Mouse (Mus musculus): Measurements from ENCODE around the gene Arxes1. TPM values are rescaled to one million over a fixed set of nuclear protein-coding genes. Genes with fewer than 3 reads are reported as not detected.
A peak's percentile ranks its signal among the peaks of the same experiment; 100 is the strongest.
"Not testable (repeated sequence)": the region's sequence is repeated elsewhere in the genome, so short reads cannot be mapped to it uniquely, and the experiment has no call there.

Arxes1 gene
- 33.4 and 34.7 TPM in 2 replicates for polyA plus RNA-seq (2015; fragmentation: Nextera tagmentation; extraction: Ambion mirVana)

DNA sequence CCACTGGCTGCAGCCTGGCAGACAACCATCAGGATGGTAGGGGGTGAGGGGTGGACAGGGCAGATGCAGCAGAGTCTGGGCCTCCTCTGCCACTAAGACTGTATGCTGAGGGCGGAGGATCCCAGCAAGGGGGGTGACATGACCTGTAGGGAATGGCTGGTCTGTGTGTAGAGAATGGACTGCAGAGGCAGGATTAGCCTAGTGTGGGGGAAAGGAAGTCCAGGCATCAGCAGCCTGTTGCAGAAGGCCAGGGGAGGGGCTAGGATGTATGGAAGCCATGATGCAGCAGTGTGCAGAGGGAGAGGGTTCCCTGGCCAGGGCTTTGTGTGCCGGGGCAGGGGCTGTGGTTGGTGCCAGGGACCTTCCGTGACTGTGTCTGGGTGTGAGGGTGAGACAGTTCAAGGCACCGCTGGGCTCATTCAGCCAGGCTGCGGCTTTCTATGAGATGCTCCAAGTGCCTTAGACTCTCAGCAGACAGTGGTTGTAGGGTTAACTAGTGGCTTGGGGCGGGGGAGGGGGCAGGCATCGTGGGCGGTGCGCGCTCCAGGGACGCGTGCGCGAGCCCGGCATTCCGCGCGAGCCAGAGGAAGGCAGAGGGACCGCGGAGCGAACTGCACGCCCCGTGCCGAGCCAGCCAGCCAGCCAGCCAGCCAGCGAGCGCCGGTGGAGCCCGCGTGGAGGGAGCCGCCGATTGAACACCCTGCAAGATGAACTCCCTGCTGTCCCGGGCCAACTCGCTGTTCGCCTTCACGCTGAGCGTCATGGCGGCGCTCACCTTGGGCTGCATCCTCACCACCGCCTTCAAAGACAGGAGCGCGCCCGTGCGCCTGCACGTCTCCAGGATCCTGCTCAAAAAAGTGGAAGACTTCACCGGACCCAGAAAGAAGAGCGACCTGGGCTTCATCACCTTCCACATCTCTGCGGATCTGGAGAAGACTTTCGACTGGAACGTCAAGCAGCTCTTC lies at the start of gene Arxes1:
Gene Arxes1, plus strand, starts transcription at position 569 of the 965 bp plus-strand sequence.
- peak within 1 kb of the TSS; percentile 50 for H3K4me2 ChIP-seq (replicated peaks; ENCODE audit: low read depth, low read length)
- not testable (repeated sequence) for H3K27ac ChIP-seq (ENCODE audit: low read length); H3K9ac ChIP-seq (replicated peaks; ENCODE audit: low read length); H3K4me1 ChIP-seq (ENCODE audit: insufficient read depth, low read length); H3K36me3 ChIP-seq (ENCODE audit: insufficient read depth, low read length); H3K9me3 ChIP-seq (ENCODE audit: low read length); H3K27me3 ChIP-seq (ENCODE audit: insufficient read depth, low read length)
- peak within 1 kb of the TSS; percentile 36 for H3K4me3 ChIP-seq (ENCODE audit: low read length)
- 29% methylated on average over 14 of the region's 49 CpGs for WGBS
- ATAC-seq (ENCODE audit: low FRiP score, low TSS enrichment), result peak; percentile 94

DNA sequence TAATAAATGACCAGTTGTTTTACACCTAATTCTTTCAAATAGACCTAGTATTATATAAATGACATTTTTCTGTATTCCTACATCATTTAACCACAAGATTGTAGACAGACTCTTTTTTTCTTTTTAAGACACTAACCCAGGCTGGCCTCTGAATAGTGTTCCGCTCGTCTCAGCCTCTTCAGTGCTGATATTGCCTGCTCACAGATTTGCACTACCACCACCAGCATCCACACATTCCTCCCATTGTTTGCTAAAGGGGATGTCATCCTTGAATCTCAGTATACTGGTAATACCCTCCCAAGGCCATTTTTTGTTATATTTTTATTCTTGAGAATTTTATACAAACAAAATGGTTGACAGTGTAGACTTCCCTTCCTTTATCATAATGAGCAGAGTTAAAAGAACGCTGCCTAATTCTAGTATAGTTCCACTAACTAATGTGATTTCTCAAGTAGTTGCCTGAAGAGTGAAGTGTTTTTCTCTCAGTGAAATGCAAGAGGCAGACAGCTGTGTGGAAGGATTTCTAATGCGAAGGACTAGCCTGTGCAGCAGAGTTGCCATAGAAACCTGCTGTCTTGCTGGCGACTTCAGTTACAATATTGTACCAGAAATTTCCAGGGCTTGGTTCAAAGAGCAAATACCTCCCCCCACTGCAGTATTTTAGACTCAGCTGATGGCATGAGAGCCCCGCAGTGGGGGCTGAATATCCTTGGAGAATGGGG lies 48.5 kb upstream of the Arxes1 start:
- Histone ChIP-seq H3K27me3 (ENCODE audit: insufficient read depth, low read length) (no peaks in the 10 kb centered on the region; the same call in 1 of the 2 replicates), H3K4me3 (ENCODE audit: low read length) (no peak overlapping the region), H3K9ac (replicated peaks; ENCODE audit: low read length) (no peak overlapping the region), H3K36me3 (ENCODE audit: insufficient read depth, low read length) (no peaks in the 10 kb centered on the region), H3K9me3 (ENCODE audit: low read length) (no peaks in the 10 kb centered on the region), H3K4me2 (replicated peaks; ENCODE audit: low read depth, low read length) (no peak overlapping the region), H3K27ac (ENCODE audit: low read length) (no peak overlapping the region), H3K4me1 (ENCODE audit: insufficient read depth, low read length) (no peaks in the 10 kb centered on the region)
- ATAC-seq (ENCODE audit: low FRiP score, low TSS enrichment), result no peak
- 66% methylated on average over 6 of the region's 6 CpGs for WGBS

DNA sequence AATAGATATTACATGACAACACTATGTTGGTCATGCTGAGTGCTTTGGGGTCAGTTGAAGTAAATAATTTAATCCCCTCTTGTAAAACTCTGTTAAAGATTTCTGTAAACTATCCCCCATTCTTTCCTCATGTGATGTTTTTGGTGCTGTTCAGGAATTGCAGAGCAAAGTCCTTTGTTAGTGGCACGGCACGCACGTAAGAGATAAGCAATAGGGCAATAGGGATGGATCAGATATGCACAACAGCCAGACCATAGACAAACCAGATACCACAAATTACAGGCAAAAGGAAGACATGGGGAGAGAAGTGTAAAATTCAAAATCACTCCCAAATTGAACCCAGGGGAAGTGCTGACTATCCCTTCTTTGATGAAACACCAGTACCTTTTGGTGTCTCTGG lies 46.9 kb upstream of the Arxes1 start:
- H3K9ac ChIP-seq (replicated peaks; ENCODE audit: low read length), result no peak overlapping the region
- H3K27me3 ChIP-seq (ENCODE audit: insufficient read depth, low read length), result no peaks in the 10 kb centered on the region; the same call in 1 of the 2 replicates
- H3K27ac ChIP-seq (ENCODE audit: low read length), result no peak overlapping the region
- no peak overlapping the region for H3K4me3 ChIP-seq (ENCODE audit: low read length)
- no peaks in the 10 kb centered on the region for H3K9me3 ChIP-seq (ENCODE audit: low read length)
- H3K4me1 ChIP-seq (ENCODE audit: insufficient read depth, low read length), result no peaks in the 10 kb centered on the region
- no peaks in the 10 kb centered on the region for H3K36me3 ChIP-seq (ENCODE audit: insufficient read depth, low read length)
- 77% methylated on average over 3 of the region's 3 CpGs for WGBS
- ATAC-seq (ENCODE audit: low FRiP score, low TSS enrichment), result no peak
- no peak overlapping the region for H3K4me2 ChIP-seq (replicated peaks; ENCODE audit: low read depth, low read length)

GRCm38 (mm10) chrX:135990661-135991060 lies 42.5 kb upstream of the Arxes1 start:
- H3K9me3 ChIP-seq (ENCODE audit: low read length), result no peaks in the 10 kb centered on the region
- WGBS, result 76% methylated on average over 2 of the region's 2 CpGs
- no peak overlapping the region for H3K4me2 ChIP-seq (replicated peaks; ENCODE audit: low read depth, low read length)
- H3K27ac ChIP-seq (ENCODE audit: low read length), result no peak overlapping the region
- H3K9ac ChIP-seq (replicated peaks; ENCODE audit: low read length), result no peak overlapping the region
- no peak overlapping the region for H3K4me3 ChIP-seq (ENCODE audit: low read length)
- H3K36me3 ChIP-seq (ENCODE audit: insufficient read depth, low read length), result no peaks in the 10 kb centered on the region
- no peaks in the 10 kb centered on the region for H3K27me3 ChIP-seq (ENCODE audit: insufficient read depth, low read length)
- no peaks in the 10 kb centered on the region for H3K4me1 ChIP-seq (ENCODE audit: insufficient read depth, low read length)
- ATAC-seq (ENCODE audit: low FRiP score, low TSS enrichment), result no peak

DNA sequence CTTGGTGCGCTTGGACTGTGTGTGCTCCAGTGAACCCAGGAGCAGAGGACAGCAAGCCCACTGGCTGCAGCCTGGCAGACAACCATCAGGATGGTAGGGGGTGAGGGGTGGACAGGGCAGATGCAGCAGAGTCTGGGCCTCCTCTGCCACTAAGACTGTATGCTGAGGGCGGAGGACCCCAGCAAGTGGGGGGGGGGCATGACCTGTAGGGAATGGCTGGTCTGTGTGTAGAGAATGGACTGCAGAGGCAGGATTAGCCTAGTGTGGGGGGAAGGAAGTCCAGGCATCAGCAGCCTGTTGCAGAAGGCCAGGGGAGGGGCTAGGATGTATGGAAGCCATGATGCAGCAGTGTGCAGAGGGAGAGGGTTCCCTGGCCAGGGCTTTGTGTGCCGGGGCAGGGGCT lies 40.0 kb upstream of the Arxes1 start:
- H3K9ac ChIP-seq (replicated peaks; ENCODE audit: low read length); H3K9me3 ChIP-seq (ENCODE audit: low read length); H3K36me3 ChIP-seq (ENCODE audit: insufficient read depth, low read length); H3K4me3 ChIP-seq (ENCODE audit: low read length); H3K27me3 ChIP-seq (ENCODE audit: insufficient read depth, low read length); H3K4me2 ChIP-seq (replicated peaks; ENCODE audit: low read depth, low read length); H3K27ac ChIP-seq (ENCODE audit: low read length); H3K4me1 ChIP-seq (ENCODE audit: insufficient read depth, low read length): not testable (repeated sequence)
- peak; percentile 93 for ATAC-seq (ENCODE audit: low FRiP score, low TSS enrichment)
- whole genome bisulfite sequencing, result 70% methylated on average over 1 of the region's 3 CpGs

DNA sequence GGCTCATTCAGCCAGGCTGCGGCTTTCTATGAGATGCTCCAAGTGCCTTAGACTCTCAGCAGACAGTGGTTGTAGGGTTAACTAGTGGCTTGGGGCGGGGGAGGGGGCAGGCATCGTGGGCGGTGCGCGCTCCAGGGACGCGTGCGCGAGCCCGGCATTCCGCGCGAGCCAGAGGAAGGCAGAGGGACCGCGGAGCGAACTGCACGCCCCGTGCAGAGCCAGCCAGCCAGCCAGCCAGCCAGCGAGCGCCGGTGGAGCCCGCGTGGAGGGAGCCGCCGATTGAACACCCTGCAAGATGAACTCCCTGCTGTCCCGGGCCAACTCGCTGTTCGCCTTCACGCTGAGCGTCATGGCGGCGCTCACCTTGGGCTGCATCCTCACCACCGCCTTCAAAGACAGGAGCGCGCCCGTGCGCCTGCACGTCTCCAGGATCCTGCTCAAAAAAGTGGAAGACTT lies 39.5 kb upstream of the Arxes1 start, which contains the start of gene Arxes2:
Gene Arxes2, plus strand, starts transcription at position 161 of the 456 bp plus-strand sequence.
- not testable (repeated sequence) for H3K27me3 ChIP-seq (ENCODE audit: insufficient read depth, low read length); H3K4me1 ChIP-seq (ENCODE audit: insufficient read depth, low read length); H3K9me3 ChIP-seq (ENCODE audit: low read length); H3K27ac ChIP-seq (ENCODE audit: low read length); H3K9ac ChIP-seq (replicated peaks; ENCODE audit: low read length); H3K36me3 ChIP-seq (ENCODE audit: insufficient read depth, low read length)
- Histone ChIP-seq H3K4me3 (ENCODE audit: low read length) (peak within 1 kb of the TSS; percentile 41), H3K4me2 (replicated peaks; ENCODE audit: low read depth, low read length) (peak within 1 kb of the TSS; percentile 50)
- 10% methylated on average over 12 of the region's 39 CpGs for WGBS
- peak; percentile 95 for ATAC-seq (ENCODE audit: low FRiP score, low TSS enrichment)

GRCm38 (mm10) chrX:136007199-136007843 lies 25.8 kb upstream of the Arxes1 start:
- H3K9ac ChIP-seq (replicated peaks; ENCODE audit: low read length), result no peak overlapping the region
- no peaks in the 10 kb centered on the region for H3K36me3 ChIP-seq (ENCODE audit: insufficient read depth, low read length)
- WGBS, result 31% methylated on average over 5 of the region's 5 CpGs
- no peaks in the 10 kb centered on the region for H3K9me3 ChIP-seq (ENCODE audit: low read length)
- no peaks in the 10 kb centered on the region for H3K4me1 ChIP-seq (ENCODE audit: insufficient read depth, low read length)
- H3K27ac ChIP-seq (ENCODE audit: low read length), result no peak overlapping the region
- no peak overlapping the region for H3K4me2 ChIP-seq (replicated peaks; ENCODE audit: low read depth, low read length)
- peaks cover 3% of the 10 kb centered on the region; the same call in 1 of the 2 replicates for H3K27me3 ChIP-seq (ENCODE audit: insufficient read depth, low read length)
- no peak overlapping the region for H3K4me3 ChIP-seq (ENCODE audit: low read length)
- ATAC-seq (ENCODE audit: low FRiP score, low TSS enrichment), result no peak

DNA sequence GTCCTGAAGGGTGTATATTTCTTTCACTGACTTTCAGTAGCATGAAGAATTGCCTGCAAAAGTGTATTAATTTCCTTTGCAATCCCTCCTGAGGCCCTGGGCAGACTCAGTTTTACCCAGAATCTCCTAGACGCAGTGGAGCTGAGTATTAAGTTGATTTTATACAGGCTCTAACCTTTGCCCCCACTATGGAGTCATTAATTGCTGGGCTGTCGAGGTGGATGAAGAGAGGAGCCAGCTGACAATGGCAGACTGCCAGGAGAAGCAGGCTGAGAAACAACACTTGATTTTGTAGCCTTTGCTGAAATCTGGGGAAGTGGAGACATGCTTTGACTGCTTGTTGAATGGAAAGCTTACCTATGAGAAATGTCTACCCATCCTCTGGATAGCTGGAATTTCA lies 18.8 kb upstream of the Arxes1 start:
- H3K9ac ChIP-seq (replicated peaks; ENCODE audit: low read length), result no peak overlapping the region
- H3K4me2 ChIP-seq (replicated peaks; ENCODE audit: low read depth, low read length), result no peak overlapping the region
- no peaks in the 10 kb centered on the region for H3K4me1 ChIP-seq (ENCODE audit: insufficient read depth, low read length)
- peak; percentile 79; the same call in 1 of the 2 replicates for ATAC-seq (ENCODE audit: low FRiP score, low TSS enrichment)
- H3K36me3 ChIP-seq (ENCODE audit: insufficient read depth, low read length), result no peaks in the 10 kb centered on the region
- H3K9me3 ChIP-seq (ENCODE audit: low read length), result 0 out of 2 replicates have a peak, but pooled peaks cover 2% of the 10 kb centered on the region
- H3K4me3 ChIP-seq (ENCODE audit: low read length), result no peak overlapping the region
- H3K27me3 ChIP-seq (ENCODE audit: insufficient read depth, low read length), result no peaks in the 10 kb centered on the region; the same call in 1 of the 2 replicates
- WGBS, result 33% methylated on average over 2 of the region's 2 CpGs
- H3K27ac ChIP-seq (ENCODE audit: low read length), result no peak overlapping the region

- Histone ChIP-seq H3K4me2 (replicated peaks; ENCODE audit: low read depth, low read length) (no peak overlapping the region), H3K4me1 (ENCODE audit: insufficient read depth, low read length) (0 out of 2 replicates have a peak, but pooled peaks cover 2% of the 10 kb centered on the region)
- WGBS, result 72% methylated on average over 1 of the region's 1 CpGs
Observed at GRCm38 (mm10) chrX:136030331-136030730, 2.8 kb upstream of the Arxes1 start.

More at GRCm38 (mm10) chrX:136030331-136030730, 2.8 kb upstream of the Arxes1 start:
- no peaks in the 10 kb centered on the region for H3K36me3 ChIP-seq (ENCODE audit: insufficient read depth, low read length)
- peaks cover 2% of the 10 kb centered on the region; the same call in 1 of the 2 replicates for H3K27me3 ChIP-seq (ENCODE audit: insufficient read depth, low read length)
- no peak overlapping the region for H3K9ac ChIP-seq (replicated peaks; ENCODE audit: low read length)
- no peak overlapping the region for H3K4me3 ChIP-seq (ENCODE audit: low read length)
- ATAC-seq (ENCODE audit: low FRiP score, low TSS enrichment), result no peak
- H3K27ac ChIP-seq (ENCODE audit: low read length), result no peak overlapping the region
- H3K9me3 ChIP-seq (ENCODE audit: low read length), result no peaks in the 10 kb centered on the region

Measured in kidney, embryonic 16.5 days (tissue).